Mouse (Mus musculus) MEL (cell line): Measurements from ENCODE around the gene Casc3. TPM values are rescaled to one million over a fixed set of nuclear protein-coding genes. Genes with fewer than 3 reads are reported as not detected.

Experiments used
- DNase-seq: peaks from one replicate; pipeline ENCODE4 v3.0.0; 2011; ENCODE audit warnings: low read depth, low spot score
- H3K27ac ChIP-seq: 2 replicates; pipeline ENCODE4 v1.5.1; 2012; ENCODE audit warnings: low read depth, mild to moderate bottlenecking, control low read depth, low read length, moderate library complexity; ENCODE audit not compliant: control insufficient read depth
- H3K27me3 ChIP-seq, 2 experiments: fragments of 150-350 bp in 1 of 2; sonication (generic) in 1 of 2; 2 replicates each; pipeline ENCODE4 v1.6.1; 2012; ENCODE audit warnings: low read length in 2 of 2, mild to moderate bottlenecking in 2 of 2, improper control_type of control experiment in 1 of 2, moderate library complexity in 1 of 2; ENCODE audit not compliant: insufficient read depth in 2 of 2, control insufficient read depth in 1 of 2
- H3K36me3 ChIP-seq, 2 experiments: 2 replicates each; pipeline ENCODE4 v1.6.1; 2012 to 2014; ENCODE audit warnings: low read length in 2 of 2, improper control_type of control experiment in 1 of 2, inconsistent platforms in 1 of 2, mild to moderate bottlenecking in 1 of 2; ENCODE audit not compliant: insufficient read depth in 2 of 2, control insufficient read depth in 1 of 2
- H3K4me1 ChIP-seq, 2 experiments: fragments of 150-350 bp in 1 of 2; sonication (generic) in 1 of 2; 2 replicates each; pipeline ENCODE4 v1.6.1; 2012; ENCODE audit warnings: low read length in 2 of 2, improper control_type of control experiment in 1 of 2, mild to moderate bottlenecking in 1 of 2; ENCODE audit not compliant: insufficient read depth in 2 of 2, control insufficient read depth in 1 of 2
- H3K4me3 ChIP-seq, 2 experiments: fragments of 150-350 bp in 1 of 2; sonication (generic) in 1 of 2; 2 replicates each; pipeline ENCODE4 v1.5.1; 2012; ENCODE audit warnings: low read depth in 2 of 2, low read length in 2 of 2, mild to moderate bottlenecking in 2 of 2, moderate library complexity in 2 of 2, control low read depth in 1 of 2, improper control_type of control experiment in 1 of 2; ENCODE audit not compliant: control insufficient read depth in 1 of 2, insufficient read depth in 1 of 2
- H3K79me2 ChIP-seq: 2 replicates; pipeline ENCODE4 v1.6.1; 2012; ENCODE audit warnings: mild to moderate bottlenecking, low read length, moderate library complexity; ENCODE audit not compliant: control insufficient read depth, poor library complexity, insufficient read depth
- H3K9ac ChIP-seq: 2 replicates; pipeline ENCODE4 v1.6.1; 2012; ENCODE audit warnings: low read depth, mild to moderate bottlenecking, control low read depth, low read length, moderate library complexity; ENCODE audit not compliant: control insufficient read depth, poor library complexity, severe bottlenecking
- H3K9me3 ChIP-seq: fragments of 150-350 bp; sonication (generic); replicated peaks from 2 replicates; pipeline ENCODE4 v1.6.1; 2012; ENCODE audit warnings: mild to moderate bottlenecking, low read length, improper control_type of control experiment, moderate library complexity; ENCODE audit not compliant: insufficient read depth
- ELF1 ChIP-seq: IDR thresholded peaks from 2 replicates; pipeline ENCODE4 v1.6.1; 2014; ENCODE audit warnings: low read depth, mild to moderate bottlenecking, inconsistent platforms, low read length, improper control_type of control experiment, moderate library complexity
- EP300 ChIP-seq, 2 experiments: IDR thresholded peaks; 2 replicates each; pipeline ENCODE4 v1.6.1; 2011; ENCODE audit warnings: improper control_type of control experiment in 2 of 2, low read length in 2 of 2, low read depth in 1 of 2, mild to moderate bottlenecking in 1 of 2
- GABPA ChIP-seq: IDR thresholded peaks from 2 replicates; pipeline ENCODE4 v1.6.1; 2012; ENCODE audit warnings: low read depth, mild to moderate bottlenecking, inconsistent platforms, low read length, improper control_type of control experiment, moderate library complexity
- GATA1 ChIP-seq: IDR thresholded peaks from 2 replicates; pipeline ENCODE4 v1.6.1; 2011; ENCODE audit warnings: low read depth, low read length, improper control_type of control experiment
- HCFC1 ChIP-seq: IDR thresholded peaks from 2 replicates; pipeline ENCODE4 v1.6.1; 2012; ENCODE audit warnings: low read depth, mild to moderate bottlenecking, inconsistent platforms, low read length, improper control_type of control experiment, moderate library complexity
- JUND ChIP-seq: IDR thresholded peaks from 2 replicates; pipeline ENCODE4 v1.6.1; 2011; ENCODE audit warnings: low read depth, mild to moderate bottlenecking, improper control_type of control experiment, low read length
- MAFK ChIP-seq: IDR thresholded peaks from 2 replicates; pipeline ENCODE4 v1.6.1; 2011; ENCODE audit warnings: low read depth, mild to moderate bottlenecking, low read length, improper control_type of control experiment, borderline replicate concordance
- MAX ChIP-seq: IDR thresholded peaks from 2 replicates; pipeline ENCODE4 v1.6.1; 2011; ENCODE audit warnings: low read length, improper control_type of control experiment
- MAZ ChIP-seq: IDR thresholded peaks from 2 replicates; pipeline ENCODE4 v1.6.1; 2012; ENCODE audit warnings: low read depth, mild to moderate bottlenecking, inconsistent platforms, low read length, improper control_type of control experiment
- MEF2A ChIP-seq: IDR thresholded peaks from 2 replicates; pipeline ENCODE4 v1.6.1; 2014; ENCODE audit warnings: low read depth, mild to moderate bottlenecking, inconsistent platforms, low read length, improper control_type of control experiment; ENCODE audit not compliant: poor library complexity, insufficient replicate concordance, severe bottlenecking; ENCODE audit errors: extremely low read depth
- MYC ChIP-seq: IDR thresholded peaks from 2 replicates; pipeline ENCODE4 v1.6.1; 2011; ENCODE audit warnings: low read depth, mild to moderate bottlenecking, low read length, improper control_type of control experiment, moderate library complexity
- POLR2A ChIP-seq, 2 experiments: IDR thresholded peaks; 2 replicates each; pipeline ENCODE4 v1.6.1; 2011 to 2012; ENCODE audit warnings: low read length in 2 of 2, mild to moderate bottlenecking in 2 of 2, control low read depth in 1 of 2, improper control_type of control experiment in 1 of 2, low read depth in 1 of 2, moderate library complexity in 1 of 2; ENCODE audit not compliant: control insufficient read depth in 1 of 2, insufficient read depth in 1 of 2, poor library complexity in 1 of 2
- POLR2AphosphoS5 ChIP-seq: IDR thresholded peaks from 2 replicates; pipeline ENCODE4 v1.6.1; 2012; ENCODE audit warnings: low read depth, borderline replicate concordance, mild to moderate bottlenecking, inconsistent platforms, low read length, moderate library complexity, mixed read lengths
- RCOR1 ChIP-seq: IDR thresholded peaks from 2 replicates; pipeline ENCODE4 v1.6.1; 2012; ENCODE audit warnings: low read depth, mild to moderate bottlenecking, inconsistent platforms, low read length, improper control_type of control experiment
- SIN3A ChIP-seq: IDR thresholded peaks from 2 replicates; pipeline ENCODE4 v1.6.1; 2012; ENCODE audit warnings: low read length, improper control_type of control experiment, inconsistent platforms
- SMC3 ChIP-seq: IDR thresholded peaks from 2 replicates; pipeline ENCODE4 v1.6.1; 2011; ENCODE audit warnings: low read depth, low read length, improper control_type of control experiment
- TBP ChIP-seq: IDR thresholded peaks from 2 replicates; pipeline ENCODE4 v1.8.0; 2011; ENCODE audit warnings: low read depth, low read length, improper control_type of control experiment
- TCF12 ChIP-seq: IDR thresholded peaks from 2 replicates; pipeline ENCODE4 v1.6.1; 2014; ENCODE audit warnings: low read depth, mild to moderate bottlenecking, inconsistent platforms, low read length, improper control_type of control experiment, moderate library complexity
- UBTF ChIP-seq: IDR thresholded peaks from 2 replicates; pipeline ENCODE4 v1.6.1; 2012; ENCODE audit warnings: low read depth, mild to moderate bottlenecking, inconsistent platforms, low read length, improper control_type of control experiment, moderate library complexity, borderline replicate concordance; ENCODE audit not compliant: insufficient read depth
- USF2 ChIP-seq, 2 experiments: IDR thresholded peaks; 2 replicates each; pipeline ENCODE4 v1.6.1; 2011 to 2012; ENCODE audit warnings: improper control_type of control experiment in 2 of 2, low read length in 2 of 2, borderline replicate concordance in 1 of 2, inconsistent platforms in 1 of 2, low read depth in 1 of 2, mild to moderate bottlenecking in 1 of 2; ENCODE audit not compliant: insufficient read depth in 1 of 2
- ZC3H11A ChIP-seq: IDR thresholded peaks from 2 replicates; pipeline ENCODE4 v1.6.1; 2012; ENCODE audit warnings: low read depth, mild to moderate bottlenecking, inconsistent platforms, low read length, improper control_type of control experiment
- ZKSCAN1 ChIP-seq: IDR thresholded peaks from 2 replicates; pipeline ENCODE4 v1.6.1; 2012; ENCODE audit warnings: low read depth, mild to moderate bottlenecking, inconsistent platforms, low read length, improper control_type of control experiment, moderate library complexity
- ZMIZ1 ChIP-seq: IDR thresholded peaks from 2 replicates; pipeline ENCODE4 v1.6.1; 2012; ENCODE audit warnings: low read depth, mild to moderate bottlenecking, inconsistent platforms, low read length, improper control_type of control experiment, moderate library complexity
- ZNF384 ChIP-seq: IDR thresholded peaks from 2 replicates; pipeline ENCODE4 v1.6.1; 2012; ENCODE audit warnings: low read depth, mild to moderate bottlenecking, inconsistent platforms, low read length, improper control_type of control experiment
- polyA plus RNA-seq, 2 experiments: library from polyadenylated mRNA; stranded (reverse) in 1 of 2; unstranded in 1 of 2; fragments of >175 nt in 1 of 2; fragments of >200 nt in 1 of 2; gene quantifications; 2 replicates each; pipeline versions ENCODE4 v1.2.1 to v1.2.4; 2012; ENCODE audit warnings: low replicate concordance in 2 of 2, low read depth in 1 of 2; ENCODE audit not compliant: insufficient read length in 2 of 2, insufficient read depth in 1 of 2, missing spikeins in 1 of 2
- total RNA-seq: library from RNA; depleted of rRNA; stranded (reverse); fragments of 300-350 nt; gene quantifications from 2 replicates; pipeline ENCODE4 v1.2.3, GENCODE M21; 2012

Gene Casc3
- total and polyA plus RNA-seq, 3 experiments: 18.2 to 61.0 (median 58.6) TPM

DNA sequence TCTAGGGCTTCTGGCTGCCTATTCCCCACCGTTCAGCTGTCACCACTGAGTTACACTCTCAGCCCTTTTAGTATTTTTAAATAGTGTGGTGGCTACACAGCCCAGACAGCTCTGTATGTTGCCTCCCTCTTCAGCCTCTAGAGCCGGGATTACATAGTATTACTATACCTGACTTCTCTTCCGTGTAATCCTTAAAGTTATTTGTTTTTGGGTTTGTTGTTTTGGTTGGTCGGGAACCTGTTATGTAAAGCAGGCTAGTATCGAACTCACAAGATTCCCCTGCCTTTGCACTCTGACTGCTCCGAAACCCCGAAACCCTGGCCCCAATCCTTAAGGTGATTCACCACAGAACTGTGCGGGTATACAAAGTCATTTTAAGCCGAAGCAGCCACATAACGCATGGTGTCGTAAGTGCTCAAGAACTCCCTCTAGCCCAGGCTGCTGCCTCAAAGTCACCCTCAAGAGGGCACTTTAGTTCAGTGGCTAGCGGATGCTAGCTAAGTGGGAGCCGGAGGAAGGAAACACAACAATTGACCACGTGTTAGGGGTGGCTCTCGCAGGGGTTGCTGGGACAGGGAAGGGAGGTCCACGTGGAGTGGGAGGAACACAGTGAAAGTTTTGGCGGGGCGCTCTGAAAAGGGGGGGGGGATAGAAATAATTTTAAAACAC lies 16.0 kb upstream of the Casc3 start (continued):
- TF ChIP-seq MEF2A (no peak), SMC3 (peak; percentile 94), POLR2AphosphoS5 (no peak), ZKSCAN1 (no peak), USF2 (IDR thresholded peaks at IDR 0.05; ENCODE audit: borderline replicate concordance in 1 of 2, insufficient read depth in 1 of 2, low read depth in 1 of 2, low read length in 2 of 2) (peak in 1 of 2 experiments; percentile 61; a peak in 1 of 4 replicates), POLR2A (IDR thresholded peaks at IDR 0.05; ENCODE audit: control insufficient read depth in 1 of 2, insufficient read depth in 1 of 2, low read depth in 1 of 2, low read length in 2 of 2, poor library complexity in 1 of 2) (peak; percentile 45 to 84; a peak in 3 of 4 replicates)
- TF ChIP-seq, all 39 proteins: peak for 22

DNA sequence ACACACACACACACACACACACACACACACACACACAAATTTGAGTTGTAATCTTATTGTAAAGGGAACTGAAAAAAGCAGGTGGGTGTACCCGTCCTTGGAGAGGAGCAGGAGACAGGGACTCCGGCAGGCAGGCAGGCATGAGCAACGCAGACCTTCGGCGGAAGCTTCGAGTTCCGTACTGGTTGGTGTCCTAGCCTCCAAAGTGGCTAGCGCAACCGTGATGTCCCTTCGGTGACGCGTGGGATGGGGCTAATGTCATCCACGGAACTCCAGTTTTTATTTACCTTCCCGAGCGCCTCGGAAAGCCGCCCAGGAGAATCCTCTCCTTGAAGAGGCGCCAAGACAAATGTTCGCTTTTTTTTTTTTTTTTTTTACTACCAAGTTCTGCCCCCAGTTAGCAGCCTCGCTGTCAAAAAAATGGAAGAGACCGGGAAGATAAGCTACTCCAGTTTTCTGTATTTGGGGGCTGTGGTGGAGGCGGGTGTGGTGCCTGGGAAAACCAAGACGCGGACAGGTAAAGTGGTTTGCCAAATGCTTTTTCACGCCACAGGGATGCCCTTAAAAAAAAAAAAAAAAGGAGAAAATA lies 15.4 kb upstream of the Casc3 start:
- no peak for DNase-seq
- Histone ChIP-seq H3K79me2 (peaks cover 6% of the 10 kb centered on the region), H3K4me1 (peaks cover 18 to 51% of the 10 kb centered on the region in 2 experiments), H3K9ac (peak overlapping the region; percentile 95), H3K27me3 (no peaks in the 10 kb centered on the region), H3K4me3 (peak overlapping the region; percentile 39 to 70), H3K9me3 (no peaks in the 10 kb centered on the region), H3K27ac (peak overlapping the region; percentile 87), H3K36me3 (peaks cover 0 to 53% of the 10 kb centered on the region in 2 experiments; a peak in 2 of 4 replicates)
- TF ChIP-seq TCF12: no peak
- TF ChIP-seq MYC: no peak
- no peak for TF ChIP-seq TBP
- TF ChIP-seq SIN3A: peak; percentile 39
- TF ChIP-seq MAFK: no peak
- TF ChIP-seq GATA1: no peak
- TF ChIP-seq POLR2A (IDR thresholded peaks at IDR 0.05; ENCODE audit: control insufficient read depth in 1 of 2, insufficient read depth in 1 of 2, low read depth in 1 of 2, low read length in 2 of 2, poor library complexity in 1 of 2): peak in 1 of 2 experiments; percentile 5; a peak in 2 of 4 replicates
- TF ChIP-seq ZNF384: peak; percentile 75
- TF ChIP-seq UBTF: 0 out of 2 replicates have a peak, but pooled peaks have one; percentile 25
- no peak for TF ChIP-seq MAX

DNA sequence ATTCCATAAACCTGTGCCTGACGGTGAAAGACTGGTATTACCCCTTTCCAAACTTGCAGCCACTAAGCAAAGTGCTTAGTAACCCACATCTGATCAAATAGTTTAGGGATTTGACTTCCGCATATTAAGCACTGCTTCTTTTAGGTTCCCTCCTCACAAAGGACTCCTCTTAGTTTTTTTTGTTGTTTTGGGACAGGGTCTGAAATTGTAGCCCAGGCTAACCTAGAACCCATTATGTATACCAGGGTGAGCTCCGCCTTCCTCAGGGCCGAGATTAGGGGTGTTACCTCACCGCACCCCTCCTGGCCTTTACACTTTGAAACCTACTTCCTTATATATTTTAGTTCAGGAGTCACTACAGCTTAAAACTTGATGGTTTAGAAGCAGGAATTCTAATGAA lies 14.9 kb upstream of the Casc3 start:
- Histone ChIP-seq H3K27me3 (no peaks in the 10 kb centered on the region), H3K4me1 (peaks cover 18 to 51% of the 10 kb centered on the region in 2 experiments), H3K27ac (peak overlapping the region; percentile 87), H3K9ac (peak overlapping the region; percentile 95), H3K4me3 (peak overlapping the region; percentile 39 to 70), H3K79me2 (peaks cover 11% of the 10 kb centered on the region), H3K36me3 (peaks cover 0 to 53% of the 10 kb centered on the region in 2 experiments; a peak in 2 of 4 replicates), H3K9me3 (no peaks in the 10 kb centered on the region)
- DNase-seq: peak; percentile 90
- TF ChIP-seq MEF2A (no peak), MYC (no peak; the same call in 1 of the 2 replicates), GATA1 (no peak), GABPA (no peak), MAZ (no peak), USF2 (IDR thresholded peaks at IDR 0.05; ENCODE audit: borderline replicate concordance in 1 of 2, insufficient read depth in 1 of 2, low read depth in 1 of 2, low read length in 2 of 2) (no peak), RCOR1 (peak; percentile 47; the same call in 1 of the 2 replicates), ZMIZ1 (no peak; the same call in 1 of the 2 replicates), ZC3H11A (no peak), HCFC1 (peak; percentile 35; the same call in 1 of the 2 replicates), EP300 (IDR thresholded peaks at IDR 0.05; ENCODE audit: low read depth in 1 of 2, low read length in 2 of 2) (peak; percentile 21 to 58; a peak in 2 of 4 replicates), JUND (no peak), TBP (peak; percentile 50; the same call in 1 of the 2 replicates), ELF1 (peak; percentile 60; the same call in 1 of the 2 replicates), UBTF (no peak), POLR2AphosphoS5 (no peak)
